Mouse (Mus musculus) stomach, embryonic 15.5 days (tissue): ENCODE data around the gene Gadd45g. TPM values are rescaled to one million over a fixed set of nuclear protein-coding genes. Genes with fewer than 3 reads are reported as not detected.

Experiments
- ATAC-seq: fragments of 200-750 bp; cut with Nextera tagmentation; 2 replicates; pipeline ENCODE4 v1.8.0; 2017; ENCODE audit warnings: low read depth, moderate number of reproducible peaks, moderate TSS enrichment; ENCODE audit not compliant: insufficient read depth, low FRiP score
- H3K27ac ChIP-seq: fragments of 300-500 bp; sonication (generic); 2 replicates; pipeline ENCODE4 v1.5.1; 2015; ENCODE audit warnings: mild to moderate bottlenecking, inconsistent platforms
- H3K27me3 ChIP-seq: fragments of 300-500 bp; sonication (generic); replicated peaks from 2 replicates; pipeline ENCODE4 v1.6.1; 2015; ENCODE audit warnings: inconsistent platforms
- H3K36me3 ChIP-seq: fragments of 300-500 bp; sonication (generic); 2 replicates; pipeline ENCODE4 v1.6.1; 2015; ENCODE audit warnings: inconsistent platforms
- H3K4me1 ChIP-seq: fragments of 300-500 bp; sonication (generic); 2 replicates; pipeline ENCODE4 v1.6.1; 2015; ENCODE audit warnings: inconsistent platforms
- H3K4me2 ChIP-seq: fragments of 300-500 bp; sonication (generic); 2 replicates; pipeline ENCODE4 v1.6.1; 2015; ENCODE audit warnings: mild to moderate bottlenecking, inconsistent platforms
- H3K4me3 ChIP-seq: fragments of 300-500 bp; sonication (generic); replicated peaks from 2 replicates; pipeline ENCODE4 v1.5.1; 2015; ENCODE audit warnings: inconsistent platforms
- H3K9ac ChIP-seq: fragments of 300-500 bp; sonication (generic); 2 replicates; pipeline ENCODE4 v1.6.1; 2015; ENCODE audit warnings: inconsistent platforms
- H3K9me3 ChIP-seq: fragments of 300-500 bp; sonication (generic); 2 replicates; pipeline ENCODE4 v1.6.1; 2016; ENCODE audit warnings: inconsistent platforms
- WGBS: fragments of 180-500 bp; shearing (Covaris S2); methylation state at CpG from one replicate; pipeline ENCODE4 v1.1.7; 2015; 5-methylcytosine and 5-hydroxymethylcytosine counted together
- polyA plus RNA-seq: library from polyadenylated mRNA; unstranded; fragments of >200 nt; fragmentation: Nextera tagmentation; extraction: Ambion mirVana; gene quantifications from 2 replicates; pipeline ENCODE4 v1.2.1, GENCODE M21; 2015

Gadd45g gene
- 36.2 and 39.0 TPM in 2 replicates for polyA plus RNA-seq

DNA sequence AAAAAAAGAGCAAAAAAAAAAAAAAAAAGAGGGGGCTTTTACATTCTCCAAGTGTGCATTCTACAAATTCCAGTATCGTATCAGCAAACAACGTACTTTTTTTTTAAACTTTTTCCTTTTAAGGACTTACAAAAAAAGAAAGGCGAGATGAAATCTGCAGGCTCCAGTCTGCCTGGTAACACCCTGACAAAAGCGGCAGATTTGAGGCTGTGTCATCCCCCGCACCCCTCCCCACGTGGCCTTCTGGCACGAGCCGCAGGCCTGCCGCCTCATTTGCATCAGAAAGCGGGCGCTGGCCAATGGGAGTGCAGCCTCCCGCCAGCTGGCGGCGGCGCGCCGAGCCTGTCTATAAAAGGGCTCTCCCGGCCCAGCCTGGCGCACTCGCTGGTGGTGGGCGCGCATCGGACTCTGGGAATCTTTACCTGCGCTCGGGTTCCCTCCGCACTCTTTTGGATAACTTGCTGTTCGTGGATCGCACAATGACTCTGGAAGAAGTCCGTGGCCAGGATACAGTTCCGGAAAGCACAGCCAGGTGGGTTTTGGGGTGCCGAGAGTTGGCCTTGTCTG is at the start of gene Gadd45g:
Gadd45g (plus strand) TSS at position 378 of the 567 bp plus-strand sequence.
- Histone ChIP-seq H3K36me3 (no peaks in the 10 kb centered on the region), H3K4me1 (peaks cover 41% of the 10 kb centered on the region), H3K9ac (peak within 1 kb of the TSS; percentile 63), H3K4me3 (peak within 1 kb of the TSS; percentile 66), H3K9me3 (no peaks in the 10 kb centered on the region), H3K27me3 (0 out of 2 replicates have a peak, but pooled peaks cover 7% of the 10 kb centered on the region), H3K4me2 (peak within 1 kb of the TSS; percentile 99), H3K27ac (peak within 1 kb of the TSS; percentile 94)
- WGBS = under 1% methylated on average over 31 of the region's 31 CpGs
- peak; percentile 81 for ATAC-seq

DNA sequence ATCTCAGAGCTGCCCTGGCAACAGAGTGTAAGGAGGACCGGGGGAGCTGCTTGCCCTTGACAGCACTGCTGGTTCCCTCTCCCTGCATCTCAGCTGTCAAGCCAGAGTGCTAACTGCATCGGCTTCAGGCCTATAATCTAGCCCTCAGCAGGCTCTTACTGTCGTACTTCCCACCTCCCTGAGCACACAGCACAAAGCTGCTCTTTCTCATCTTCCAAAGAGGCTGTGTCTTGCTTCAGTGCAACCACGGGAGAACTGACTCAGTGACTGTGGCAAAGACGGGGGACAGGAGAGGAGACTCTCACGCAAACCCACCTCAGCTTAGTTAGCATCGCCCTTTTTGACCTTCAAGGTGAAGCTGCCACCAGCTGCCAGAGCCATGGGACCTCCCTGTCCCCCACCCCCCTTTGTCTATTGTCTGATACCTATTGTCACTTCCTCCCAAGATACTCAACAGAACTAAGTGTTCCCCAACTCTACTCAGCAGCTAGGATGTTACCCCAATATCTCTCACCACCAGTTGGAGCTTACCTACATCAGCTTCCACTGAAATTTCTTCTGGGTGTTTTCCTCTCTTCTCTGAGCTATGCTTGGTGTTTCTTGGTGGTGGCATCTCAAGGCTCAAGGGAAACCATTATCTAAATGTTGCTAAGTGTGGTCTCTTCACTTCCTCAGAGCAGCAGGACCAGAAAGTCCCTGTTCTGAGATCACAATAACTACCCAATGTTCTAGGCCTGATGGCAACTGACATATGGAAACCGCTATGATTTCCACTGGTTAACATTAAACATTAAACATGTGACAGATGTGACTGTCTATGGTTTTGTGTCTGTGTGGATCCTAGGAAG is 48.4 kb upstream of the Gadd45g start:
- Histone ChIP-seq H3K36me3 (no peaks in the 10 kb centered on the region), H3K4me2 (no peak overlapping the region), H3K27me3 (0 out of 2 replicates have a peak, but pooled peaks cover 2% of the 10 kb centered on the region), H3K4me3 (no peak overlapping the region), H3K4me1 (no peaks in the 10 kb centered on the region), H3K9me3 (no peaks in the 10 kb centered on the region), H3K27ac (no peak overlapping the region), H3K9ac (no peak overlapping the region)
- WGBS = 53% methylated on average over 8 of the region's 8 CpGs
- no peak for ATAC-seq

DNA sequence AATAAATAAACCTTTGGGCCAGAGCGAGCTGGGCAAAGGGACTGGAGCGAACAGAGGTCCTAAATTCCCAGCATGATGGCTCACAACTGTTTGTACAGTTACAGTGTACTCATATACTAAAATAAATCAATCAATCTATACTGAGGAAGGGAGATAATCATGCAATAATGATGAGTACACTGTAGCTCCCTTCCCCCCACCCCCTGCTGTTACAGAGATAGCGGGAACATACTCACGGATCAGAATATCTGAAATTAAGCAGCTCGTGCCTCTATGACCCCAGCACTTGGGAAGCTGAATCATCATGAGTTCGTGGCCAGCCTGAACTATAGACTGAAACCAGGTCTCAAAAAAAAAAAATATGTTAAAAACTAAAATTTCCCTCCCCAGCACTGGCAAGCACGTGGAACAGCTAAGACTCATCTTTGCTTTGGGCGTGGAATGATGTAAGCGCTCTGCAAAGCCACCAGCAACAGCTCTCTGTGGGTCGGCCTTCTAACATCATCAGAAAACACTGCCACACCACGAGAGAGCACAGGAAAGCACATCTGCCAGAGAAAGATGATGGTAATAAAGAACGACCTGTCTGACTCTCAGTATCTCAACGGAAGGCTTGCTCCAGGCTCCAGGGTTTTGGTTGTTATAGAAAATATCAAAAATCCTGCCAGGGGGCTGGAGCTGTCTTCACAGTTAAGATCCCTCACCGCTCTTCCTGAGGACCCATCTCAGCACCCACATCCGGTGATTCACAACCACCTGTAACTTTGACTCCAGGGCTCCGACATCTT is 46.5 kb upstream of the Gadd45g start:
- no peak for ATAC-seq
- 76% methylated on average over 16 of the region's 16 CpGs for WGBS

DNA sequence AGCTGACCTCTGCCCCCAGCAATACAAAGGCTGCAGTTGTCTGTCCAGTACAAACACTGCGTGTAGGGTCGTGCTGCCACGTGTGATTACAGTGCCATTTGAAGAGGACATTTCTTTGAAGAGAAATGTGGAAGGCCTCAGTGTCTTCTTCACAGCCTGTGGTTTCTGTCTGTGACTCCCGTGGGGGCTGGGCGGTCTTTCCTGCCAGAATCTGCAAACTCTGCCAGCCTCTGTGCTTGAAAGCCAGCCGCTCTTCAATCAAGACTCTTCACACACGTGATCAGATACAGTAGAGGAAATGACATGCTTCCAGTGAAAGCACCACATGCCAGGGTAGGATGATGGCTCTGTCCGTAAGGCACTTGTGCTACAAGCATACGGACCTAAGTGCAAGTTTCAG is 45.6 kb upstream of the Gadd45g start:
- Histone ChIP-seq H3K36me3 (no peaks in the 10 kb centered on the region), H3K4me3 (no peak overlapping the region), H3K9me3 (no peaks in the 10 kb centered on the region), H3K4me1 (no peaks in the 10 kb centered on the region), H3K27ac (no peak overlapping the region), H3K9ac (no peak overlapping the region), H3K4me2 (no peak overlapping the region), H3K27me3 (no peaks in the 10 kb centered on the region)
- ATAC-seq = no peak
- WGBS = 62% methylated on average over 9 of the region's 9 CpGs

More for the DNA sequence above, 46.5 kb upstream of the Gadd45g start:
- no peak overlapping the region for H3K4me2 ChIP-seq
- H3K36me3 ChIP-seq = no peaks in the 10 kb centered on the region
- H3K9me3 ChIP-seq = no peaks in the 10 kb centered on the region
- H3K27ac ChIP-seq = no peak overlapping the region
- H3K4me3 ChIP-seq = no peak overlapping the region
- H3K27me3 ChIP-seq = no peaks in the 10 kb centered on the region
- no peaks in the 10 kb centered on the region for H3K4me1 ChIP-seq
- H3K9ac ChIP-seq = no peak overlapping the region

DNA sequence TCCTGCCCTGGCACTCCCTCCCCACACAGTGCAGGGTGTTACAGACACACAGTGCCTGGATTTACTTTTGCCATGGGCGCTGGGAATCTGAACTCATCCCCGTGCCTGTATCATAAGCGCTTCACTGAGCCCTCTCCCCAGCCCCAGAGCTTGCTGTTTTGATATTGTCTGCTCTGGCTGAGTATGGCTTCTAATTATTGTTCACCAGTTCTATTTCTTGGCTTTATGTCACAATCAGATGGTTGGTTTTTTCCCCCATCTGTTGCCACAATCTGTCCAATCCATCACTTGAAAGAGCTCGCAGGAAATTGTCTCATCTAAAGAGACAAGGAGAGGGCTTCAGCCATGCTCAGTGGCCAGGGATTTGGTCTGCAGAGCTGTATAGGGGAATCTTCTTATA is 40.8 kb upstream of the Gadd45g start:
- Histone ChIP-seq H3K9ac (no peak overlapping the region), H3K4me2 (no peak overlapping the region), H3K36me3 (no peaks in the 10 kb centered on the region), H3K4me1 (no peaks in the 10 kb centered on the region), H3K27me3 (no peaks in the 10 kb centered on the region), H3K9me3 (no peaks in the 10 kb centered on the region), H3K4me3 (no peak overlapping the region), H3K27ac (no peak overlapping the region)
- no peak for ATAC-seq
- WGBS = 63% methylated on average over 4 of the region's 4 CpGs

DNA sequence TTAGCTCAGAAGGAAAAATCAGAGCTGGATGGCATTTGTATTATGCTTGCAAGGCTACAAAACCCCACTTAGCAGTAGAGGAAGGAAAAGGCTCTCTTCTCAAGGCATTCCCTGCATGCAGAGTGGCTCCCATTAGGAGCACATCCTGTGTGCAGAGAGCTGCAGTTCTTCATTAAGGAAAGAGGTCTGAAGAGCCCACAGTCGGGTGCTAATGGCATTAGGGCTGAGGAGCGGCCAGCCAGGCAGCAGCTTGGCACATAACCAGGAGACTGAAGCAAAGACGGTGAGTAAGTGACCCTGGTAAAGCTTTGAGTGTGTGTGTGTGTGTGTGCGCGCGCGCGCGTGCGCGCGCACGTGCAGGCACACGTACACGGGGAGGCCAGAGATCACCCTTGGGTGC is 40.3 kb upstream of the Gadd45g start:
- WGBS = 82% methylated on average over 15 of the region's 15 CpGs
- Histone ChIP-seq H3K27ac (no peak overlapping the region), H3K4me1 (no peaks in the 10 kb centered on the region), H3K9ac (no peak overlapping the region), H3K27me3 (no peaks in the 10 kb centered on the region), H3K4me3 (no peak overlapping the region), H3K9me3 (no peaks in the 10 kb centered on the region), H3K4me2 (no peak overlapping the region), H3K36me3 (no peaks in the 10 kb centered on the region)
- no peak for ATAC-seq

DNA sequence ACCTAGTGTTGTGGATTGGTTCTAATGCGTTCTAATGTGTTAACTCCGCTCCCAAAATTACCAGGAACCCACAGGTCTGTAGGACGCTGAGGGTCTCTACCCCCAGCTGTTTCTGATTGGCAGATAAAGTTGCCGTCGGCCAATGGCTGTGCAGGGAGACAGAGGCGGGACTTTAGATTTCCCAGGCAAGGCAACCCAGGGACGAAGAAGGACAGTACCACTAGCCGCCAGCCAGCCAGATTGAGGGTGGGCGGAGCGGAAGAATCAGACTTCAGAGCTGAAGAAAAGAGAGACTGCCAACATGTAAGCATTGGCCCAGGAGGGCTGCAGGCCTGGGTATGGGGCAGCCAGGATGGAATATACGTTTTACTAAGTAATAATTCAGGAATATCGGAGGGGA is 38.3 kb upstream of the Gadd45g start:
- 39% methylated on average over 12 of the region's 12 CpGs for WGBS
- ATAC-seq = no peak
- Histone ChIP-seq H3K27me3 (no peaks in the 10 kb centered on the region), H3K4me2 (no peak overlapping the region), H3K27ac (no peak overlapping the region), H3K9me3 (no peaks in the 10 kb centered on the region), H3K9ac (no peak overlapping the region), H3K4me3 (no peak overlapping the region), H3K36me3 (no peaks in the 10 kb centered on the region), H3K4me1 (no peaks in the 10 kb centered on the region)

DNA sequence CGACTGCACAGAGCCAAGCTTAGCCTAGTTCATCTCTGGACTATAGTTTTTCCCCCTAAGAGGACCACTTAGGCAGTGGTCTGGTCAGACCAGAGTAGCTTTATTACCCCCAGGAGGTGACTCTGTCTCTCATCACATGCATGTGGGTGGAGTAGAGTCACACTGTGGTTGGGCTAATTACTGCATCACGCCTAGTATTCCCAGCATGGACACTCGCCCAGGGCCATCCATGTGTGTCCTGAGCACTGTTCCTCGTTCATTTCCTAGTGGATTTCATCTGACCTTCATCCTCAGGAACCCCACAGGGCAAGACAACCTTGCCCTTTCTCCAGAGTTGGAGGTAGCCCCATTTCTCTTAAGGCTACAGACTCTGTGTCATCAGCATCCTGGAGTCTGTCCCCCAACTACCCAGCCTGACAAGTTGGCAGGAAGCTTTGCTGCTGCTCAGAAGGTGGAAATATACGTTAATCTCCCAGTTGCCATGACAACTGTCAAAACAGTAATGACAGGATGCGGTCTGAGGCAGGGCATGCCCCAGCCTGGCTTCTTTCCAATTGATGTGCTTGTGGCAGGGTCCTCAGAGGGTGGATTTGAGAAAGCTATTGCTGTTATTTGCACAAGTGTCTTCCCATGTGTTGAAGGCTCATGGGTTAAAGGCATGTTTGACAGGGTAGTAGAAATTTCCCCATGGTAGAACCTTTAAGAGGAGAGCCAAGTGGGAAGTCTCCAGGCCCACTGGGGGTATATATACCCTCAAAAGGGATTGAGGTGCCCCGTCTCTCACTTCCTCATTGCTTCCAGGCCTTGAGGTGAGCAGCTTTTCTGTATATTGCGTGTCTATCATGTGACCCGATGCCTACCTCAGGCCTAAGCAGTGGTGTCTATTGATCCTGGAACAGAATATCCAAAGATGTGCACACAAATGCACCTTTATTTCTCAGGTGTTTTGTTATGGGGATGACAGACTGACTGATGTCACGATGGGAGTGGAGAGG is 32.6 kb upstream of the Gadd45g start:
- 52% methylated on average over 10 of the region's 10 CpGs for WGBS

DNA sequence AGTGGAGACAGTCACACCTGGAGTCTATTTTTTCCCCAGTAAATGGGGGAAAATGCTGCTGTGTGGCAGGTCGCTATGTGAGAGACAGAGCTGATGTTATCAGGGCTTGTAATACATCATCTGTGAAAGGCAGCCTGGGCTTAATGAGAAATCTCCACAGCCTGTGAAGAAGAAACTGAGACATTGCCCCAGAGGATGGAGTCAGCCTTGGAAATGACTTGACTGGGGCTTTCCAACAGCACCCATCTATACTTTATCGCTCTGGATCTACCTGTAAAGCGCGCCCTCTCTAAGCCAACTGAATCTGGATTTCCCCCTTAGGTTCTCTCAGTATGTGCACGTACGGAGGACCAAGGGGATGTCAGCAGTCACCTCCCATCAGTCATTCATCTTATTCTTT is 31.8 kb upstream of the Gadd45g start:
- Histone ChIP-seq H3K9ac (no peak overlapping the region), H3K27ac (no peak overlapping the region), H3K4me3 (no peak overlapping the region), H3K36me3 (no peaks in the 10 kb centered on the region), H3K4me1 (peaks cover 6% of the 10 kb centered on the region; the same call in 1 of the 2 replicates), H3K27me3 (no peaks in the 10 kb centered on the region), H3K9me3 (no peaks in the 10 kb centered on the region), H3K4me2 (no peak overlapping the region)
- 82% methylated on average over 6 of the region's 6 CpGs for WGBS
- no peak for ATAC-seq

More for the DNA sequence above, 32.6 kb upstream of the Gadd45g start:
- H3K9ac ChIP-seq = no peak overlapping the region
- no peaks in the 10 kb centered on the region for H3K27me3 ChIP-seq
- H3K9me3 ChIP-seq = no peaks in the 10 kb centered on the region
- no peak overlapping the region for H3K27ac ChIP-seq
- H3K4me2 ChIP-seq = no peak overlapping the region
- H3K4me1 ChIP-seq = peaks cover 6% of the 10 kb centered on the region; the same call in 1 of the 2 replicates
- no peak overlapping the region for H3K4me3 ChIP-seq
- no peak for ATAC-seq
- no peaks in the 10 kb centered on the region for H3K36me3 ChIP-seq

DNA sequence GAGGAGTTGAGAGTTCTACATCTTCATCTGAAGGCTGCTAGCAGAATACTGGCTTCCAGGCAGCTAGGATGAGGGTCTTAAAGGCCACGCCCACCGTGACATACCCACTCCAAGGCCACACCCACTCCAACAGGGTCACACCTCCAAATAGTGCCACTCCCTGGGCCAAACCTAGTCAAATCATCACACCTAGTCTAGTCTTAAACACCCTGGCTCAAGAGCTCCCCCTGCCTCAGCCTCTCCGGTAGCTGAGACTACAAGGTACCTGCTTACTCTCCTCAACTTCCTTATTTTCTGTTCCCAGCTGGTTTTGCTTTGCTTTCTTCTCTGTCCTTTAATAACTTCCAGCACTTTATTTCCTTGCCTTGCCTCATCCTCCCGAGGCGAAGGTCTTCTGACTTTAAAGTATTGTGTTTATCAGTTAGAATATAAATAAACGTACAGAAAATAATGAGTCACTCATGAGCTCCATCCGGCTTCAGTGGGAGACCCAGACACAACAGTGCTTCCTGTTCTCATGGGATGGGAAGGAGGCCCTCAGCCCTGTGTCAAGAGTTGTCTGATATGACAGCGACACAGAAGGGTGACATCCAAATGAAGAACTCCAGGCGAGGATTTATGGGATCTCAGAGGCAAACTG is 30.5 kb upstream of the Gadd45g start:
- H3K36me3 ChIP-seq = no peaks in the 10 kb centered on the region
- H3K27ac ChIP-seq = peak overlapping the region; percentile 64; the same call in 1 of the 2 replicates
- peaks cover 6% of the 10 kb centered on the region; the same call in 1 of the 2 replicates for H3K4me1 ChIP-seq
- H3K9ac ChIP-seq = no peak overlapping the region
- no peak overlapping the region for H3K4me3 ChIP-seq
- no peaks in the 10 kb centered on the region for H3K27me3 ChIP-seq
- no peak overlapping the region for H3K4me2 ChIP-seq
- no peaks in the 10 kb centered on the region for H3K9me3 ChIP-seq
- 56% methylated on average over 9 of the region's 9 CpGs for WGBS
- no peak for ATAC-seq
